Mouse (Mus musculus) frontal cortex, postnatal 14 days (tissue): ENCODE measurements around the gene Frmpd3.
"Not testable (repeated sequence)": the region's sequence is repeated elsewhere in the genome, so short reads cannot be mapped to it uniquely, and the experiment has no call there.

ENCODE experiments used
- DNase-seq, 2 experiments: peaks; one replicate each; pipeline ENCODE4 v3.0.0; 2022; ENCODE audit warnings: low spot score in 2 of 2

Gene Frmpd3

DNA sequence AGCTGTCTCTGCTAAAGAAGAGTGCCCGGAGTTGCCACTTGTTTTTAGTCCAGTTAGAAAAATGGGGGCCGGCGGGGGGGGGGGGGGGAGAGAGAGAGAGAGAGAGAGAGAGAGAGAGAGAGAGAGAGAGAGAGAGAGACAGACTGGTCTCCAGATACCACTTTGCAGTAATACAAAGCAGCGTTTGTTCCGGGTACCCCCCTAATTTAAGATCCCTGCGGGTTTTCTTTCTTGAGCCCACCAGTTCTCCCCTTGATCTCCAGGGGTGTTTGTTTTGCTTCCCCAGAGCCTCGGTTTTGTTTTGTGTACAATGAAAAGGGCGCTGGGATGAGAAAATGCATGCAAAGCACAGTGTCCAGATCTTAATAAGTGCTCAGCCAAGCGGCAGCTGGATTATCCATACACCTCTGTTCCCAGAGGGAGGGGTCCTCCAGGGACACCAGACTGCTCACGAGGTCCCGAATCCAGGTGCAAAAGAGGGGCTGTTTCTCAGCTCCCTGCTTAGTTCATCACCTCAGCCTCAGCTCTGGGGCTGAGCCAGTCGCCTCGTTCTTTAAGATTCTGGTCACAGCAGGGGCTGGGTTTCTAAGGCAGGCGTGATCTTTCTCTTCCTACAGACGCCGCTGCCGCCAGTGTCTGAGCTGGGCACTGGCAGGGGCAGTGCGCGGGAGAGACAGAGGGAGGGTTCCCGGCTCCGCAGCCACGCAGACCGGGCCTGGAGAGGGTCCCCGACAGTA, at the start of gene Frmpd3:
TSS of gene Frmpd3 (plus strand) at position 608 of the 737 bp plus-strand sequence.
- DNase-seq = peak in 1 of 2 experiments; percentile 7

DNA sequence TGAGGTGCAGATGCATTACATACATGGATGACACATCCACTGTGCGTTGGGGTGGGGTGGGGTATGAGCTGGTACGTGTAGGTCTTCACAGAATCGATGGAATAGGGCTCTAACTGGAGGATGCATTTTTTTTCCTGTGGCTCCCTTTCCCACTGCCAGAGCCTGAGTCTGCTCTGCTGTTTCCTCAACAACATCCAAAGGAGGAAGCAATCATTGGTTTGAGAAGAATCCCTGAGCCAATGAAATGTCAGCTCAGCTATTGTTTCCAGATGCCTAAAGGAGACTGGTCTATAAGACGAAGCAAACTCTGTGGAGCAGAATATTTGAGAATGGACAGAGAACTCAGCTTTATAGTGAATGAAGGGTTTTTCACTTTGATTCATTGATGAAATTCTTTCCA, 38.3 kb upstream of the Frmpd3 start:
- DNase-seq = no peak

DNA sequence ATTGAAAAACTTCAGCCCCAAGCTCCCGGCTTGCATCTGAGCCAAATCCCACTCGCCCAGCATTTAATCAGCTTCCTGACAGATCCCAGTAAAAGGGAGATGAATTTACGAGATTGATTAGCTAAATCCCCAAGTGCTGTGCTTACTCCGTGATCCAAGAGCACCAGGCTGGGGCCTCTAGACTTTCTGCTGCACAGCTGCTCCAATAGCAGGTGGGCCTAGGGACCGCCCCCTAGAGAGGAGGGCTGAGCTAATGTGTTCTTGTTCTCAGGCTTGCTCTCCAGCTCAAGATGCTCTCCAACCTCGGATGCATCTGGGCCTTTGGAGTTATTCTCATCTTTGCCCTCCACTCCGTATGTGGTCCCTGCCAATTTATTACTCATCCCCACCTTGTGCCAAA, 36.4 kb upstream of the Frmpd3 start:
- no peak for DNase-seq

DNA sequence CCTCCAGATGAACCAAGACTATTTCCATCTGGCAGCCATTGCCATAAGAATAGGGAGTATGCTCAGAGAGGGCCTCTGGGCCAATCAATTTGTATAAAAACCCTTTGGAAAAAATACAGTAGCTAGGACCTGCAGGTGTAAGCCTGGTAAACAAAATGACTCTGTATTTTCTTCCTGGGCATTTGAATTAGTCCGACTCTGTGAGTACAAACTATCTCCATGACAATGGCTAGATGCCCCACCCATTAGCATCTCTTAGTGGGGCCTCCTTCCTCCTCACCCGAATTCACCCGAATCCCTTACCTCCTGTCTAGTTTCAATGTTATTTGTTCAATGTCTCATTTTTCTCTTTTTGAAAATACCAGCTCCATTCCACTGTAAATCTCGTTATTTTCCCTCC, 24.1 kb upstream of the Frmpd3 start:
- no peak for DNase-seq

DNA sequence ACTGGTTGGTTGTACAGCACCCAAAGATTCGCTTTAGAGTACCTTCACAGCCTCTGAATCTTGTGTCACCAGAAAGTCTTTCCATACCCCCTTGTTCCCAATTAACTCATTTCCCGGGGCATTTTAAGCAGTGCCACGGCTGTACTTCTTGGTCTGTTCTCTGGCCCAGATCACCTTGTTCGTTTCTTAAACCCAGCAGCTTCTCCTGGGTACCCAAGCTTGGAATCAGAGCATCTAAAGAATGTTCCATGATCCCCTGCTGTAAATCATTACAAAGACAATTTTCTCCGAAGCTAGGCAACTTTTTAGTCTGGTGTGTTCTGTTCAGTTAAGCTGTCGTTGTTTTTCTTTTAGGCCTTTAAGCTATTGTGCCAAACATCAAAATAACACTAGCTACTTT, 22.9 kb upstream of the Frmpd3 start:
- no peak for DNase-seq

DNA sequence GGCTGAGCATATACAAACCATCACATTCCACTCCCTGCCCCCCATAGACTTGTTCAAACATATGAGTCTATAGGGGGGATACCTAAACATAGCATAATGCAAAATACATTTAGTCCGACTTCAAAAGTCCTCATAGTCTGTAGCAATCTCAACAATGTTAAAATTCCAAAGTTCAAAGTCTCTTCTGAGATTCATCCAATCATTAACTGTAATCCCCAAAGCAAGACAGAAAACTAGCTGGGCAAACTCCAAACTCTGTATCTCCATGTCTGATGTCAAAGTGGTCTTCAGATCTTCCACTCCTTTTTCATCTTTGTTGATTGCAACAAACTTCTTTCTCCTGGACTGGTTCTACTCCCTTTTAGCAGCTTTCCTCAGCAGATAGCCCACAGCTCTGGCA, 21.4 kb upstream of the Frmpd3 start:
- DNase-seq = not testable (repeated sequence)

DNA sequence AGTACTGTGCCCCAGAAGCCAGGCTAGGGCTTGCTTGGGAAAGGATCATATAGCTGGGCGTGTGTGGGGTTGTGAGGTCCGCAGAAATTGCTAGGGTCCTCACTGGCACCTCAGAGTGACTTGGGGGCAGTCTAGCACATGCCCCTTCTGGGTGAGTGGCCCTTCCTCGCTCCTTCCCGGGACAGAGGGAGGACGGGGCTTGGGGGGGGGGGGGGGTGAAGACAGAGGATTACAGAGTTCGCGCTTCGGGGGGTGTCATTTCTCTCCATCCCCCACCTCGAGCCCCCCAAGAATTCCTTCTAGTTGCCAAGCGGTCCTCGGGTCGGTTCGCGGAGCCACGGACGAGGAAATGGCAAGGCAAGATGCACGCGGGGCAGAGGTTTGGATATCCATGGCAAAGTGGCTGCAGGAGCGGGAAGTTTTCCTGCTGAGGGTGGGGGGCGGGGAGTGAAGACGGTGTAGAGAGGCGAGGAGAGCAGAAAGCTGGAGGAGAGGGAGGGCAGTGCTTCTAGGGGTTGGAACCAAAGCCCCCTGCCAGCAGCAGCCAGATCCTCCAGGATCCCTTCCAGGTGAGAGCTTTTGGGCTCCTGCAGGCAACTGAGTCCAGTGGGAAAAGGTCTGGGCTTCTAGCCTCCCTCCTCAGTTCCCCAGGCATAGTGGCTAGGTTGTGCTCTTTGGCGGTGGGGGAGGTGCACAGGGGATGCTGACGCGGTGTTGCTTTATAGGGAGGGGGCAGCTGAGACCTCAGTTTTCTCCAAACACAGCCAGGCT, 515 bp downstream of the Frmpd3 start:
- DNase-seq = no peak

DNA sequence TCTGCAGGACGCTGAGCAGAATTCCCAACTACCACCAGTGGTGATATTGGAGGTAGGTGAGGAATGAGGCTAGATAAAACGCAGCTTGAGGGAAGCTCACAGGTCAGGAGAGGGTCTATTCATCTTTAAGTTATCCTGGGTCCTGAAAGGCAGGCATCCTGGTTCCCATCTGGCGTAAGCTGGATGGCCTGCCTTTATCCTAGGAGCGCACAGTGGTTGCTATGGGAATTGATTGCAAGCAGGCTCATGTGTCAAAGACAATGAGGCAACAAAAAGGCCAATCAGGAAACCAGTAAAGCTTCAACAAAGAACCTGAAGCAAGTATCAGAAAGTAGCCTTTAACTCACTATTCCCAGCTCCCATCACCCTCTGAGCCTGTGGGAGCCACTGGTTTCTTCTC, 33.6 kb downstream of the Frmpd3 start:
- no peak for DNase-seq

DNA sequence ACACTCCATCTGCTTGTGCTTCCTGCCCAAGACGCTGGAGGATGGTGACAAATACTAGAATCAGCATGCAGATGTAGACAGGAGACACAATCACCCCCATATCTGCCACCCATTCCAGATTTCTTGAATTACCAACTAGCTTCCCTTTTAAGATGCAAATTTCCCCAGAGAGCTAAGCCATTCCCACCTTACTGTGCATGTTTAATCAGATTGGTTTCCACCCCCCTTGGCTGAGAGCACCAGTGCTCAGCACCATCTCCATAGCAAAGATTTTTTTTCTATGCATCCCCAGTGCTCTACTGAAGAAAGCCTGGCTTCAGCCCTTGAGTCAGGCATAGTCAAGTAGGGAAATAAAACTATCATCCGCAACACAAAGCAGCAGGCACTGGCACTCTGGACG, 57.9 kb downstream of the Frmpd3 start:
- DNase-seq = no peak

DNA sequence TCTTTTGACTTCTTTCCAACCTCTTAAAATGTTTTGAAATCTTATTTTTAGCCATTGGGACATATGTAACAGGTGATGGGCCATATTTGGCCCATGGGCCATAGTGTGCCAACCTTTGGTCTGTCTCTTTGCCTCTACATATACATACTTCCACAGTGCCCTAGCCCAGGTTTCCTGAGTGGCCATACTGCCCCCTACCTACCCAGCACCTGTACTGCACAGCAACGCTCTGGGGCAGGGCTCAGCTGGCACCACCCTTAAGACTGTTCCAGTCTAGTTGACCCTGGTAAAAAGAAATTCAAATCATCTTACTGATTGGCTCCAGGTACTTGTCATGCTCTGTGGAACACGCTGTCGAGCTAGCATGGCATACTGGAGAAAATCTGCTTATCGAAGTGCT, 60.8 kb downstream of the Frmpd3 start:
- DNase-seq = no peak

DNA sequence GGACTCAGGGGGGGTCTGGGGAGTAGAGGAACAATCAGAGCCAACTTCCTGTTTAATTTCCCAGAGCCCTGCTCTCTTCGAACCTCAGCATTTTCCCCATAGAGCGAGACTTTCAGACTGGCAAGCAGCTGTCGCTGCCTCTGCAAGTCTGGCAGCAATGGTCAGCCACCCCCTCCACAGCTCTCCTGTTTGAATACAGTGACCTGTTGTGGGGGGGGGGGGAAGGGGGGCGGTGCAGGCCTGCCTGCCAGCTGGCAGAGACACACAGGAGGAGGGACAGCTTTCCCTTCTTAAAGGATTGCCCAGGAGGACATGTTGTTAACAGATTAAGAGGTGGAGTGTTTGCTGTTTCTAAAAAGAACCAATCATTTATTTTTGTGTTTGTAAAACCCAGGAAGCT, 64.0 kb downstream of the Frmpd3 start:
- DNase-seq = no peak

DNA sequence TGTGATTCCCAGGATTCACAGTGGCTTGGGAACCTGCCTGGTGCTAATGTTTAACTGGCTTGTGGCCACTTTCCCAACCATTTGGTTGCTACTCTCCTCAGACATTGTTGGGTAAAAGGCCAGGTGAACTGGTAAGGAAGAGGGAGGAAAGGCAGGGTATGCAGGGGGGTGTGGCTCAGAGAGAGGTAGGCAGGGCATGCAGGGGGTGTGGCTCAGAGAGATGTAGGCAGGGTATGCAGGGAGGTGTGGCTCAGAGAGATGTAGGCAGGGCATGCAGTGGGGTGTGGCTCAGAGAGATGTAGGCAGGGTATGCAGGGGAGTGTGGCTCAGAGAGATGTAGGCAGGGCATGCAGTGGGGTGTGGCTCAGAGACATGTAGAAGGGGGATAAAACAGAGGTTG, 64.4 kb downstream of the Frmpd3 start:
- no peak for DNase-seq

DNA sequence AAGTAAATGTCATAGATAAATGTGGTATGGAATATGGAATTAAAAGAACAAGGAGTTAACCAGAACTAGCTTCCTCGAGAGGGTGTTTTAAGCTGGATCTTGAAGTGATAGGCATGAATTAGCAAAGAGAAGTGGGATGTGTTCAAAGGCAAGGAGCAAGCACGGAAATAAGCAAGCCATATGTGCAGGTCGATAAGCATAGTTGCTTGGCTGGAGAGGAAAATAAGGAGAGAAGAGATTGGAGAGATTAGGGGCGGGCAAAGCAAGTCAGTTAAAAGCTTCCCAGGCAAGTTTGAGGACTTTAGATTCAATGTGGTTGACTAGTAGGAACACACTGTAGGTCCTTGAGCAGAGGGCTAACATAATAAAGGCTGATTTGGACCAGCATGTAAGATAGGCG, 65.5 kb downstream of the Frmpd3 start:
- DNase-seq = no peak

DNA sequence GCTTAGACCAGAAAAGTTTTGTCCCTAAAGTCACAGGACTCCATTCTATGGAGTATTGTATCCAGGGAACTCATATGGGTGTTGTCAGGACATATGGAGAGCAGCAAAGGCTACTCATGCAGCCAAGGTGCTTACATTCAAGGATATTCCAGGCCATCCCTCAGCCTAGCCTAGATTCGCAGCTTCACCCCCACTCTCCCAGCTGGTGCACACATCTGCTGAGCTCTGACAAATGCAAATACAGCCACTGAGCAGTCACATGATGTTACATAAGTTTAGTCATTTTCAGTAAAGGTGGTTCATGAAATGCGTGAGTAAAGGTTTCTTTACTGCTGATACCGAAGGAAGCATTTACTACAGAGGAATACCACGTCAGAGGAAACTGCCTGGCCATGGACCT, 76.4 kb downstream of the Frmpd3 start:
- peak in 1 of 2 experiments; percentile 27 for DNase-seq

DNA sequence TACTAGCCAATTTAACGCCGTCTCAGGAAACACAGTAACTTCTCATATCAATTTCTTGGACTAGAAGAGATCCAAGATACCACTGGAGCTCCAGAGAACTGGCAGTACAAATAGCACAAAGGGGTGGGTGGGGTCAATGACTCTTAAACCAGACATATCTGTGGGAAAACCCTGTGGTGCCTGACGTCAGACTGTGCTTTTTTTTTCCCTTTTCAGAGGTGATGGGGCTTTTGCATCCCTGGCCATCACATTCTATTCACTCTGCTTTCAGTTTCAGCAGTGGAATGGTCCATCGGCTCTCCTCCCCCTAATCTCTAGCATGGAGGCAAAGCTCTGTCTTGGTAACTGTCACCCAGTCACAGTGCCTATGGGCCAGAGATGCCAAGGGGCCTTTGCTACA, 85.1 kb downstream of the Frmpd3 start:
- no peak for DNase-seq

DNA sequence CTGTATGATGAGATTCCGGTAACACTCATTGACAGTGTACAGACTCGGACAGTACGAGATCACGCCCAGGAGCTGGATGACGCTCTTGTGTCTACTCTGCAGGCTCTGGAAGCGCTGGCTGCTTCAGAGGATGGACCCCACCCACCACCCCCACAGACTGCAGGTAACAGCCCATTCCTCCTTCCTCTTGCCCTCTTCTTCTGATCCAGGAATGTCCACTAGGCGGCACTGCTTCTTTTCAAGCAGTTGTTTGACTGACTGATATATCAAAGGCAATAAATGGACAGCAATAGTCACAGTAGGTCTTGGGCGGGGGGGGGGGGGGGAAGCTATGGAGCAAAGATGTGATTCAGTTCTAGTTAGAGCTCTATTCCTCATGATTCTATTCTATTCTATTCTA, 86.2 kb downstream of the Frmpd3 start:
- no peak for DNase-seq

DNA sequence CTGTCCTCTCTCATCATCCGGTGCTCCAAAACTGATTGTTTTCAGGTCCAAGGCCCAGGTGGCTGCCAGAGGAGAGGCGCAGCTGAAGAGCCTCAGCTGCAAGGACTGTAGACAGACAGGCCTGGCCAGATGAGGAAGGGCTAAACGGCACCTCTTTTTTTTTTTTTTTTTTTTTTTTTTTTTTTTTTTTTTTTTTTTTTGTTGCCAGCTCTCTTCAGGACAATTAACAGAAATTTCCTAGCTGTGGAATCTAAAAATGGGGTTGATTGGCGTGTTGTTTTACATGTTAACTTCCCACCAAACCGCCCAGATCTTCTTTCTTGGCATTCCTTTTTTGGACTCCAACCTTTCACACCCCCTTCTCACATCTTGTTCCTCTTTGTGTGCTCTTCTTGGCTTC, 87.9 kb downstream of the Frmpd3 start:
- no peak for DNase-seq

DNA sequence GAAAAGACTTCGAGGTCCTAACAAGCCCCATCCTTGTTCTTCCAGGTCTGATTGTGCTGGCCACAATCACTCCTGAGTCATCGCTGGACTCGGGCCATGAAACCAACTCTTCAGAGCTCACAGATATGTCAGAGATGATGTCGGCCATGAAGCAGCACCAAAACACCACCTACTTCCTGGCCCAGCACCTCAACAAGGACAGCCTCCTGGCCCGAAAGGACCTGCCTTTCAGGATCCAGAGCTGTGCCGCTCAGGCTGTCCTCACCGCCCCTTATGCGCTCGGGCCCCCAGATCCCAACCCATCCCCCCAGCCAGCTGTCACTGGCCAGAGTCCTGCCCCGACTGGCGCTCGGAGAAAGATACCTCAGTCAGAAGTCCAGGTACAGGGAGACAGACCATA, 88.4 kb downstream of the Frmpd3 start:
- DNase-seq = no peak

DNA sequence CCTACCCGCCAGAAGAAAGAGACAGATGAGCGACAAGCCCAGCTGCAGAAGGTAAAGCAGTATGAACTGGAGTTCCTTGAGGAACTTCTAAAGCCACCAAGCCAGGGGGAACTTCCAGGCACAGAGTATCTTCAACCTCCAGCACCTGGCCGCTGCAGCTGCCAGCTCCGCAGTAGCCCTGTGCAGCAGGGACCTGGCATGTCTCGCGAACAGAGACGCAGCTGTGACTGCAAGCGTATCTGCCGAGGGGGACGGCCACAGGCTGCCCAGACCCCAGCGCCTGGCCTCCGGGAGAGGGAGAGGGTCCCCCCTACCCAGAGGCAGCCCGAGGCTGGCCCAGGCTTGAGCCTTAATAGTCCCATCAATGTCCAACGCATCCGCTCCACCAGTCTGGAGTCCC, 89.9 kb downstream of the Frmpd3 start:
- DNase-seq = no peak

DNA sequence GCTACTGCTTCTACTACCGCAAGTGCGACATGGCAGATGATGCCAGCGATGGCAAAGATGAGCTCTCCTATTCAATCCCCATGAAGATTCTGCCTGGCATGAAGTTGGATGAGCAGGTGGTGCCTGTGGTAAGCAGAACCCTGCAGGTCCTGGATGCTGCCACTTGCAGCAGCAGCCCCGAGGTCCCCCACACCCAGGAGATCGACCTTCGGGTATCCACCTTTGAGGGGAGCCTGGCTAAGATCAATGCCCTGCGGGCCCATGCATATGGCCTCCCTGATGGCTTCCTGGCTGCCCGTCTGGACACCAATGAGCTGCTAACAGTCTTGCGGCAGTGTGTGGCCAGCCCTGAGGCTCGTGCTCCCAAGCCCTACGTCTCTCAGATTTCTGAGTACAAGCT, 90.7 kb downstream of the Frmpd3 start:
- DNase-seq = no peak

DNA sequence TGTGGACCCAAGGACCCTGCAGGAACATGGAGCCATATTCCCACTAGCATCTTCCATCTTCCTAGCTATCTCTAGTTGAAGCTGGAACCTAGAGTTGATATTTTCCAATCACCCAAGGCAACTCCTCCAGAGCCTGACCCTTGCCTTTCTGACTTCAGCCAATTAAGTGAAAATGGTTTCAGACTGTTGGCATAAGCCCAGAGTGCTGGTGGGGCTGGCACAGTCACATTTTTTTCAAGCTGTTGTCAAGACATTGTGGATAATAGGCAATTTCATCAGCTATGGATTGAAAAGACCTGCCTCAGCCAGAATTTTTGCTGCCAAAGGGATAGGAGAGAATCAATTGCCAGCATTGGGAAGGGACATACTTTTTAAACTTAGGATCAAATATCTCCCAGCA, 95.8 kb downstream of the Frmpd3 start:
- no peak for DNase-seq

DNA sequence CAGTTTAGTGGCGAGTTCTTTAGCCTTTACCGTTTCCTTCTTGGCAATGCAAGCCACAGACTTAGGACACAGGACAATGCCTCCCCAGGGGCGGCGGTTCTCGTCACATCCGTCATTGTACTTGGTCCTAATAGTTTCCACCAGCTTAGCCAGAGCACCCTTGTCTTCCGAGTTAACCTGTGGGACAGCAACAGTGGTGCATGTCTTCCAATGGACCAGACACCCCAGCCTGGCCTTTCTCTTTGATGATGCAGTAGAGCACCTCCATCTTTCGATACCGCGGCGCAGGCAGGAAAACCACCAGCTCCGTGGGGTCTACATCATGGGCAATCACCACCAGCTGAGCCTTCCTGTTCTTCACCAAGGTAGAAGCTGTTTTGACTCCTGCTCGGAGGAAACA, 103.5 kb downstream of the Frmpd3 start:
- no peak for DNase-seq

DNA sequence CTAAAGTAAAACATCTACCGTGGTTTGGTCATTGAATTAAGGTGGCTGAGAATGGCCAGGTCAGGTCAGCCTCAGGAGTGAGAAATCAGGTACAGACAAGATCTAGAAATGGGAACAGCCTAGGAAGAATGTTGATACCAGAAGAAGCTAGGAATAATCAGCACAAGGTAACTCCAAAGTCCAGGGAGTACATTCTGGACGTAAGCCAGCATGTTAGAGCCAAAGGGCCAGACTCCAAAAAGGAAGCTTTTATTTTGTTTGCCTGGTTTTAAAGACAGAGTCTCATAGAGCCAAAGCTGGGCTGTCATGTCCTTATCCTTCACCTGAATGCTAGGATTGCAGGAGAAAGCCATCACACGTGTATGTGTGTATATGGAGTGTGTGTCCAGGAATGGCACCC, 108.0 kb downstream of the Frmpd3 start:
- no peak for DNase-seq
